Mouse (Mus musculus) G1E (cell line): ENCODE results near the gene Sema7a. TPM values are rescaled to one million over a fixed set of nuclear protein-coding genes. Genes with fewer than 3 reads are reported as not detected.

Source experiments
- ATAC-seq: 2 replicates; pipeline ENCODE4 v1.8.0; 2016; ENCODE audit warnings: mild to moderate bottlenecking; ENCODE audit not compliant: insufficient number of reproducible peaks, poor library complexity, low FRiP score, severe bottlenecking; ENCODE audit errors: extremely low read depth
- DNase-seq: peaks from one replicate; pipeline ENCODE4 v3.0.0; 2012; ENCODE audit warnings: low spot score
- H3K27me3 ChIP-seq: 2 replicates; pipeline ENCODE4 v1.6.1; 2012; ENCODE audit warnings: mild to moderate bottlenecking, low read length, inconsistent platforms; ENCODE audit not compliant: insufficient read depth
- H3K36me3 ChIP-seq: replicated peaks from 2 replicates; pipeline ENCODE3; 2012; ENCODE audit warnings: mild to moderate bottlenecking, inconsistent platforms
- H3K4me1 ChIP-seq: 2 replicates; pipeline ENCODE4 v1.6.1; 2012; ENCODE audit warnings: low read depth, low read length, inconsistent platforms, mixed read lengths; ENCODE audit not compliant: insufficient read depth
- H3K4me3 ChIP-seq: 2 replicates; pipeline ENCODE4 v1.5.1; 2012; ENCODE audit warnings: low read depth, mild to moderate bottlenecking, inconsistent platforms, low read length, moderate library complexity, mixed read lengths
- H3K9me3 ChIP-seq: replicated peaks from 2 replicates; pipeline ENCODE4 v1.6.1; 2012; ENCODE audit warnings: inconsistent platforms
- CTCF ChIP-seq: IDR thresholded peaks from 2 replicates; pipeline ENCODE4 v1.5.1; 2012; ENCODE audit warnings: low read depth, low read length, inconsistent platforms, mixed read lengths
- GATA1 ChIP-seq: IDR thresholded peaks from 2 replicates; pipeline ENCODE4 v1.6.1; 2012; ENCODE audit warnings: borderline replicate concordance, low read length, inconsistent platforms, mixed read lengths
- GATA2 ChIP-seq: IDR thresholded peaks from 2 replicates; pipeline ENCODE4 v1.6.1; 2012; ENCODE audit warnings: low read depth, low read length, inconsistent platforms, borderline replicate concordance
- POLR2AphosphoS5 ChIP-seq: IDR thresholded peaks from 2 replicates; pipeline ENCODE4 v1.6.1; 2012; ENCODE audit warnings: low read depth, low read length, inconsistent platforms; ENCODE audit not compliant: insufficient replicate concordance
- TAL1 ChIP-seq: conservative IDR thresholded peaks from 2 replicates; pipeline ENCODE4 v1.6.1; 2012; ENCODE audit warnings: low read depth, low read length, inconsistent platforms, mixed read lengths
- polyA plus RNA-seq: library from polyadenylated mRNA; stranded (reverse); fragments of >175 nt; gene quantifications from 2 replicates; pipeline ENCODE4 v1.2.3, GENCODE M21; 2012
- total RNA-seq, 2 experiments: library from RNA; stranded (forward) in 1 of 2; stranded (reverse) in 1 of 2; fragments of 200-1000 nt in 1 of 2; fragments of >200 nt in 1 of 2; fragmentation: Nextera tagmentation in 1 of 2; gene quantifications; 2 replicates each; pipeline ENCODE4 v1.2.3; 2014 to 2017

The Sema7a gene
- total and polyA plus RNA-seq, 3 experiments = 0.01 TPM; not detected in 2

DNA sequence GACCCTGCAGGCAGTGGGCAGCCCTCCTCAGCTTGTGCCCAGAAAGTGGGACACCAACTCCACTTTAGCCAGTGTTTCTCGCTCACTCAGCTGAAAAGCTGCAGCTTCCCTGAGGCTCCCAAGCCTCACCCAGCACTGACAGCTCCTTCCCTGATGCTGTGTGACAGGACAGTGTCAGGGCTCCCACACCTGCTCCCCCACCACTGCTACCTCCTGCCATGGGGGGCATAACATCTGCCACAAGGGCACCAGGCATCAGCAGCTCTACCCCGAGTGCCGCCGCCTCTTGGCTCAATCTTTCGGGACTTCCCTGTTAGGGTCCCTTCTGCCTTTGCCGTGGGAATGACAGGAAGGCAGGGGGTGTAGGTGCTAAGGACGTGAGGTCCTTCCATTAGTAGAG is 46.4 kb downstream of the Sema7a start:
- no peak for ATAC-seq
- Histone ChIP-seq H3K9me3 (no peaks in the 10 kb centered on the region), H3K4me1 (no peaks in the 10 kb centered on the region), H3K27me3 (peaks cover 25% of the 10 kb centered on the region), H3K36me3 (no peaks in the 10 kb centered on the region), H3K4me3 (no peak overlapping the region)
- no peak for TF ChIP-seq GATA2
- no peak for TF ChIP-seq POLR2AphosphoS5
- no peak for TF ChIP-seq CTCF
- no peak for TF ChIP-seq TAL1
- TF ChIP-seq GATA1 = no peak
- no peak for DNase-seq

- H3K36me3 ChIP-seq = no peaks in the 10 kb centered on the region
- DNase-seq (no peak), ATAC-seq (no peak)
- no peaks in the 10 kb centered on the region for H3K4me1 ChIP-seq
- H3K9me3 ChIP-seq = no peaks in the 10 kb centered on the region
- no peak for TF ChIP-seq GATA1
- TF ChIP-seq POLR2AphosphoS5 = no peak
- TF ChIP-seq CTCF = no peak
- no peak for TF ChIP-seq TAL1
- TF ChIP-seq GATA2 = no peak
- peaks cover 29% of the 10 kb centered on the region for H3K27me3 ChIP-seq
- no peak overlapping the region for H3K4me3 ChIP-seq
Observed at GRCm38 (mm10) chr9:57988098-57988497, 48.2 kb downstream of the Sema7a start.

GRCm38 (mm10) chr9:57989309-57989708 is 49.4 kb downstream of the Sema7a start:
- Histone ChIP-seq H3K27me3 (peaks cover 31% of the 10 kb centered on the region), H3K36me3 (no peaks in the 10 kb centered on the region), H3K9me3 (no peaks in the 10 kb centered on the region), H3K4me3 (no peak overlapping the region), H3K4me1 (no peaks in the 10 kb centered on the region)
- no peak for DNase-seq
- no peak for ATAC-seq
- TF ChIP-seq POLR2AphosphoS5 = no peak
- no peak for TF ChIP-seq TAL1
- TF ChIP-seq CTCF = no peak
- TF ChIP-seq GATA1 = no peak
- TF ChIP-seq GATA2 = no peak

GRCm38 (mm10) chr9:57990438-57991110 is 50.7 kb downstream of the Sema7a start:
- no peak overlapping the region for H3K4me3 ChIP-seq
- DNase-seq (peak; percentile 41), ATAC-seq (no peak)
- H3K4me1 ChIP-seq = no peaks in the 10 kb centered on the region
- TF ChIP-seq POLR2AphosphoS5 (no peak), GATA1 (no peak), TAL1 (no peak), CTCF (peak; percentile 39; the same call in 1 of the 2 replicates), GATA2 (no peak)
- H3K9me3 ChIP-seq = no peaks in the 10 kb centered on the region
- H3K27me3 ChIP-seq = peaks cover 40% of the 10 kb centered on the region
- H3K36me3 ChIP-seq = no peaks in the 10 kb centered on the region

- Histone ChIP-seq H3K9me3 (no peaks in the 10 kb centered on the region), H3K27me3 (peaks cover 43% of the 10 kb centered on the region), H3K36me3 (no peaks in the 10 kb centered on the region), H3K4me1 (no peaks in the 10 kb centered on the region), H3K4me3 (no peak overlapping the region)
- ATAC-seq (no peak), DNase-seq (no peak)
- no peak for TF ChIP-seq GATA2
- TF ChIP-seq POLR2AphosphoS5 = no peak
- TF ChIP-seq CTCF = no peak
- no peak for TF ChIP-seq TAL1
Observed at GRCm38 (mm10) chr9:57992060-57992459, 52.1 kb downstream of the Sema7a start.

DNA sequence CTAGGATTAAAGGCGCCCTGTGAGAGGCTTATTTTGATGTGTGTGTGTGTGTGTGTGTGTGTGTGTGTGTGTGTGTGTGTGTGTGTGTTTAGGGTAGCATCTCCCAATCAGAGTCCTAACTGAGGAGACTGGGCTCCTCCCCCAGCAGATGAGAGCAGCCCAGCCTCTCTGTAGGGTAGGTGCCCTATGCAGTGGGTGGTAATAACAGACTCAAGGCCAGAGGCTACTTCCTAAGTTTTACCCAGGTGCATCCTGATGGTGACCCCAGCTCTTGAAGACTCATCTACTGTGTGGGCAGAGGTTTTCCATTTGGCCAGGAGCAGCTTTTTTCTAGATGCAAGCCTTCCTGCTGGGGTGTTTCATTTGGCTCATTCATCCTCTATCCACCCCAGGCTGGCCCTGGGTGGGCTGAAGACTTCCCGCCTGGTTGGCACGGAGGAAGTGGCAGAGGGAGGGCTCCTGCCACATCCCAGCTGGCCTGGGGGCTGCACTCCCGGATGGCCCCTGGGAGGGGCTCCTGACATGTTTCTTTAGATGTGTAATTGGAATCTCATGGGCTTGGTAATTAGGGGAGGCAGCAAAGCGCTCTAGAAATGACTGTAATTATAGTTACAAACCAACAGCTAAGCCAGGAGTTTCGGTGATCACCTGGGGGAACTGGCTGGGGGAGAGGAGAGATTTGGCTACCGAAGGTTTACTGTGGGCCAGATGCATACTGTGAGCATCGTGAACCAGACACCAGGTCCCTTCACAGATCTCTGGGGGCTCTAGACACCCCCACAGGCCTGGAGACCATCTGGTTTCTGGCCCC is 53.1 kb downstream of the Sema7a start:
- Histone ChIP-seq H3K36me3 (no peaks in the 10 kb centered on the region), H3K27me3 (peaks cover 42% of the 10 kb centered on the region), H3K4me3 (no peak overlapping the region), H3K9me3 (no peaks in the 10 kb centered on the region), H3K4me1 (peaks cover 6% of the 10 kb centered on the region)
- DNase-seq = no peak
- no peak for ATAC-seq
- TF ChIP-seq TAL1 = no peak
- no peak for TF ChIP-seq GATA2
